Mouse (Mus musculus) neural tube, embryonic 14.5 days (tissue): ENCODE data around the gene Tkt. TPM values are rescaled to one million over a fixed set of nuclear protein-coding genes. Genes with fewer than 3 reads are reported as not detected.

Experiments used
- ATAC-seq: fragments of 200-750 bp; cut with Nextera tagmentation; 2 replicates; pipeline ENCODE4 v1.8.0; 2017; ENCODE audit warnings: low read depth, mild to moderate bottlenecking, moderate TSS enrichment, moderate library complexity
- H3K27ac ChIP-seq: fragments of 300-500 bp; sonication (generic); 2 replicates; pipeline ENCODE4 v1.5.1; 2014; ENCODE audit warnings: low read depth, mild to moderate bottlenecking, control low read depth, low read length, moderate library complexity, mixed read lengths
- H3K27me3 ChIP-seq: fragments of 300-500 bp; sonication (generic); 2 replicates; pipeline ENCODE4 v1.6.1; 2014; ENCODE audit warnings: low read length; ENCODE audit not compliant: control insufficient read depth, insufficient read depth
- H3K36me3 ChIP-seq: fragments of 300-500 bp; sonication (generic); 2 replicates; pipeline ENCODE4 v1.6.1; 2014; ENCODE audit warnings: low read length, mixed read lengths; ENCODE audit not compliant: control insufficient read depth, insufficient read depth
- H3K4me1 ChIP-seq: fragments of 300-500 bp; sonication (generic); 2 replicates; pipeline ENCODE4 v1.6.1; 2014; ENCODE audit warnings: low read length; ENCODE audit not compliant: control insufficient read depth, insufficient read depth
- H3K4me2 ChIP-seq: fragments of 300-500 bp; sonication (generic); 2 replicates; pipeline ENCODE4 v1.6.1; 2014; ENCODE audit warnings: mild to moderate bottlenecking, low read depth, low read length, control low read depth
- H3K4me3 ChIP-seq: fragments of 300-500 bp; sonication (generic); 2 replicates; pipeline ENCODE4 v1.5.1; 2014; ENCODE audit warnings: low read depth, low read length, control low read depth, mixed read lengths
- H3K9ac ChIP-seq: fragments of 300-500 bp; sonication (generic); replicated peaks from 2 replicates; pipeline ENCODE4 v1.6.1; 2014; ENCODE audit warnings: low read depth, mild to moderate bottlenecking, control low read depth, low read length, mixed read lengths
- H3K9me3 ChIP-seq: fragments of 300-500 bp; sonication (generic); 2 replicates; pipeline ENCODE4 v1.6.1; 2016; ENCODE audit warnings: low read length; ENCODE audit not compliant: control insufficient read depth
- WGBS: fragments of 180-500 bp; shearing (Covaris S2); extraction: QIAGEN DNeasy Blood & Tissue Kit; methylation state at CpG from one replicate; pipeline ENCODE4 v1.1.7; 2014; 5-methylcytosine and 5-hydroxymethylcytosine counted together
- polyA plus RNA-seq: library from polyadenylated mRNA; unstranded; fragments of >200 nt; fragmentation: Nextera tagmentation; extraction: Ambion mirVana; gene quantifications from 2 replicates; pipeline ENCODE4 v1.2.1, GENCODE M21; 2014

Tkt gene
- polyA plus RNA-seq, 1 experiment from 2014 or later, result 81.9 TPM

DNA sequence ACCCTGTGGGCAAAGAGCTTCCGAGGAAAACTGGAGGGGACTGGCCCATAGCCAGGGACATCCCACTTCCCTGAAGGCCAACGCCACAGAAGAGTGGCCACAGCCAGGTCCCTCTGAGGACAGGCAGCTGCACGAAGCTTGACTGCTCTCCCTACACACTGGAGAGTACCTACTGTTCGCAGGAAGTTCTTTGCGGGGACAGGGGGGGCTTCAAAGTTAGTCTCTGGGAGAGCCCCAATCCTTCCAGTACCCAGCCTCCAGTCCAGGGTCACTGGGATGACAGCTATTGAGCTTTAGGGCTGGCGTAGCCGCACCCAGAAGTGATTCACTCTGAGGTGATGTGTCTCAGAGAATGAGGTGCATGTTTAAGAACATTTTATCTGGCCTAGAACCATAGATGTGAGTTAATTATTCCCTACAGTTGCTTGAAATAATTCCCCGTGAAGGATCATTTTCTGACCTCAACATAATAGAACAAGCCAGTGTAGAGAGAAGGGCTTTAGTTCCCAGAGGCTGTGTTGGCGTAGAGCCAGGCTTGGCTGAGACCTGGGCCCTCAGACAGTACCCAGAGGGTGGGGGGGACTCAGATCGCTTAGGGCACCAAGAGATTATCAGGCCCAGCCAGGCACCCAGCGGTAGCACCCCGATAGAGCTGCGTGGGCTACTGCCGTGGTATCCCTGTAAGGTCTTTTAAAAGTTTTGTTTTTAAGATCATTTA, 13.5 kb downstream of the Tkt start:
- no peaks in the 10 kb centered on the region for H3K9me3 ChIP-seq
- H3K9ac ChIP-seq, result no peak overlapping the region
- H3K4me1 ChIP-seq, result 0 out of 2 replicates have a peak, but pooled peaks cover 5% of the 10 kb centered on the region
- H3K4me2 ChIP-seq, result no peak overlapping the region
- H3K4me3 ChIP-seq, result no peak overlapping the region
- WGBS, result 66% methylated on average over 14 of the region's 14 CpGs
- H3K36me3 ChIP-seq, result peaks cover 30% of the 10 kb centered on the region
- H3K27ac ChIP-seq, result no peak overlapping the region
- no peaks in the 10 kb centered on the region for H3K27me3 ChIP-seq
- ATAC-seq, result peak; percentile 76; the same call in 1 of the 2 replicates

DNA sequence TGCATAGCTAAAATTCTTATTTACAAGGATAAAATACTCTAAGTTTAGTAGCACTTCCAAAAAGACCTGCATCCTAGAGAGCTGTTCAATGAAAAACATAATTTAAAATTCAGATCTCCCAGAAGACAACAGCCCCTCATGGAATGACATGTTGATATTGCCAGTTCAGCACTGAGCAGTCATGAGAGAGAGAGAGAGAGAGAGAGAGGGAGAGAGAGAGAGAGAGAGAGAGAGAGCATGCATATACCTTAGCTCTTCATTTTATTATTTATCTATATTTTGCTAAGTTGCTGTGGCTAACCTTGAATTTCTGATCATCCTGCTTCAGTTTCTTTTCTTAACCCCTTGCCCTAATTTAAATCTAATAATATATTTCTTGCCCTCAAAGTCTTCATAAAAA, 14.2 kb downstream of the Tkt start:
- no peak overlapping the region for H3K9ac ChIP-seq
- H3K27ac ChIP-seq, result no peak overlapping the region
- H3K4me1 ChIP-seq, result 0 out of 2 replicates have a peak, but pooled peaks cover 5% of the 10 kb centered on the region
- ATAC-seq, result no peak
- no peaks in the 10 kb centered on the region for H3K9me3 ChIP-seq
- no peak overlapping the region for H3K4me2 ChIP-seq
- H3K4me3 ChIP-seq, result no peak overlapping the region
- H3K36me3 ChIP-seq, result peaks cover 38% of the 10 kb centered on the region
- H3K27me3 ChIP-seq, result no peaks in the 10 kb centered on the region

DNA sequence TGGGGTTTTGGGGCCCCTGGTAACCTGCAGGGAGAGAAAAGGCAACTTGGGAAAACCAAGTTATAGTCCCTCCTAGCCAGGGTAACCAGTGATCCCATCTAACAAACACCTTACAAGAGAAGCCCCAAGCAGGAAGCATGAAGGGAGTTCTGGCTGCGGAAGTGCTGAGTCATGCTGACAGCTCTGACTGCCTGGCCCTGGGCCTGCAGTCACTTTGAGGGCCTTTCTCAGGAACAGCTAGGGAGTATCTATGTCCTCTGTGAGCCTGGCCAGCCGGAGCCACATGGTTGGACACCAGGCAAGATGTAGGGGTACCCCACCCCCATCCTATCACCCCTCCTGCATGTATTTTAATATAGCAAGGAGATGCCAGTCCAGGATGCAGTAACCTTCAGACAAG, 16.3 kb downstream of the Tkt start:
- H3K9me3 ChIP-seq, result no peaks in the 10 kb centered on the region
- H3K4me2 ChIP-seq, result no peak overlapping the region
- peaks cover 42% of the 10 kb centered on the region for H3K36me3 ChIP-seq
- H3K4me1 ChIP-seq, result 0 out of 2 replicates have a peak, but pooled peaks cover 5% of the 10 kb centered on the region
- H3K27me3 ChIP-seq, result no peaks in the 10 kb centered on the region
- H3K27ac ChIP-seq, result no peak overlapping the region
- H3K9ac ChIP-seq, result no peak overlapping the region
- no peak for ATAC-seq
- 92% methylated on average over 2 of the region's 2 CpGs for whole genome bisulfite sequencing
- H3K4me3 ChIP-seq, result no peak overlapping the region

DNA sequence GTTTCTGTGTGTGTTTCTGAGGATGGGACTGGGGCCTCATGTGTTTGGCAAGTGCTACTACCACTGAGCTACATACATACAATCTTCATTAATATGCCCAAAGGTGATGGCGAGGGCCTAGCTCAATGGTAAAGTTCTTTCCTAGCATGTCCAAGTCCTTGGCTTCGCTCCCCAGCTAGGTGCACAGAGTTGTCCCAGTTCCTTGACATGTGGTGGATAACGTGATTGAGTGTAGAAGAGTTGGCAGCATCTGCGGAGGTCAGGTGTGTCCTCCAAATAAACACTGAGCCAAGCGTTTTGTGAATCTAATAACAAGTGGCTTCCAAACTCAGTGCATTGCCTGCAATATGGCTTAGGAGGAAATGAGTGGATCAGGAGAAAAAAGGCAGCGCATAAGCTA, 18.2 kb downstream of the Tkt start:
- 0 out of 2 replicates have a peak, but pooled peaks cover 2% of the 10 kb centered on the region for H3K4me1 ChIP-seq
- no peaks in the 10 kb centered on the region for H3K27me3 ChIP-seq
- H3K4me3 ChIP-seq, result no peak overlapping the region
- H3K36me3 ChIP-seq, result peaks cover 34% of the 10 kb centered on the region
- ATAC-seq, result no peak
- H3K9ac ChIP-seq, result no peak overlapping the region
- no peaks in the 10 kb centered on the region for H3K9me3 ChIP-seq
- WGBS, result 95% methylated on average over 6 of the region's 6 CpGs
- no peak overlapping the region for H3K27ac ChIP-seq
- H3K4me2 ChIP-seq, result no peak overlapping the region

DNA sequence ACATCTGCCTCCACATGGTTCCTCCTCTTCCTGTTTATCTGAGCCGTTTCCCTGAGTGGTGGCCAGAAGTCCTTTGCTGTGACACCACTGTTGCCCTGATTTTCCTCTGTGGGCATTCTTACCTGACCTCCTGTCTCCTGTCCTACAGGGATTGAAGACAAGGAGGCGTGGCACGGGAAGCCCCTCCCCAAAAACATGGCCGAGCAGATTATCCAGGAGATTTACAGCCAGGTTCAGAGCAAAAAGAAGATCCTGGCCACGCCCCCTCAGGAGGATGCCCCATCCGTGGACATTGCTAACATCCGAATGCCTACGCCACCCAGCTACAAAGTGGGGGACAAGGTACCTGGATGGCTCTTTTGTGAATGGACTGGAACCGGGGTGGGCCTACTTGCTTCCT, 19.9 kb downstream of the Tkt start:
- no peak for ATAC-seq
- WGBS, result 91% methylated on average over 9 of the region's 9 CpGs
- H3K27me3 ChIP-seq, result no peaks in the 10 kb centered on the region
- H3K36me3 ChIP-seq, result peaks cover 49% of the 10 kb centered on the region
- no peaks in the 10 kb centered on the region for H3K9me3 ChIP-seq
- H3K4me3 ChIP-seq, result no peak overlapping the region
- no peak overlapping the region for H3K9ac ChIP-seq
- H3K4me2 ChIP-seq, result no peak overlapping the region
- no peak overlapping the region for H3K27ac ChIP-seq
- H3K4me1 ChIP-seq, result no peaks in the 10 kb centered on the region

DNA sequence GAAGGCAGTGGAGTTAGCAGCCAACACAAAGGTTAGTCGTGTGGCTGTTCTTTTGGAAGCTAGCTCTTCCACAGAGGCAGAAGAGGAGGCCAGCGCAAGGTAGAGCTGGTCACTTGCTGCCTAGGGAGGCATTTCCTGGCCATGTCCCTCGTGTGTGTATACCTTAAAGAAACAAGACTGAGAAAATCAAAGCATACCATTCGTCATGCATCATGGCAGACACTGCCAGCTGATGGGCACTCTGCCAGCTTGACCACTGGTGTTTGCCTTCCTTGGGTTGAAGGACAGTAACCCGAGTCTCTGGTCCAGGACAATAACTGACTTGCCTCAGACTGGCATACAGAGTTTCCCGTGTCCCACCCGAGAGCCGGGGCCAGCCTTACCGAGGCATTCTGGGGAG, 22.1 kb downstream of the Tkt start:
- no peaks in the 10 kb centered on the region for H3K4me1 ChIP-seq
- WGBS, result 89% methylated on average over 9 of the region's 9 CpGs
- no peak overlapping the region for H3K27ac ChIP-seq
- no peak overlapping the region for H3K9ac ChIP-seq
- no peak for ATAC-seq
- no peaks in the 10 kb centered on the region for H3K9me3 ChIP-seq
- peaks cover 52% of the 10 kb centered on the region for H3K36me3 ChIP-seq
- no peak overlapping the region for H3K4me3 ChIP-seq
- no peak overlapping the region for H3K4me2 ChIP-seq
- H3K27me3 ChIP-seq, result no peaks in the 10 kb centered on the region

DNA sequence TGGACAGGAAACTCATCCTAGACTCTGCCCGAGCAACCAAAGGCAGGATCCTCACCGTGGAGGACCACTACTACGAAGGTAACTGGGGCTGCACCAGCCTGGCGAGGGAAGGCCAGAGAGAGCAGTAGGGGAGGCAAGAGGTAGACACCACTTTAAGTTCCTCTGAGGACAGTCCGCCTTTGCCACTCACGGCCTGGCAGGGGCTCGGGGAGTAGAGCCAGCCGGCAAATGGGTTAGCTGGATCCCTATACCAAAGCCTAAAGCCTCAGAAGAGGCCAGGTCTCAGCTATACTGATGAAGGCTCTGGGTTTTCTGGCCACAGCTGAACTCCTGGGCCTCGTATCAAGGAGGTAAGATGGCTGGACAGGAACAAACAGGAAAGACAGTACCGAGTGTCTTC, 24.1 kb downstream of the Tkt start:
- 94% methylated on average over 10 of the region's 10 CpGs for WGBS
- no peak for ATAC-seq
- Histone ChIP-seq H3K36me3 (peaks cover 43% of the 10 kb centered on the region), H3K9ac (no peak overlapping the region), H3K4me1 (no peaks in the 10 kb centered on the region), H3K9me3 (no peaks in the 10 kb centered on the region), H3K4me2 (no peak overlapping the region), H3K27me3 (no peaks in the 10 kb centered on the region), H3K4me3 (no peak overlapping the region), H3K27ac (no peak overlapping the region)

DNA sequence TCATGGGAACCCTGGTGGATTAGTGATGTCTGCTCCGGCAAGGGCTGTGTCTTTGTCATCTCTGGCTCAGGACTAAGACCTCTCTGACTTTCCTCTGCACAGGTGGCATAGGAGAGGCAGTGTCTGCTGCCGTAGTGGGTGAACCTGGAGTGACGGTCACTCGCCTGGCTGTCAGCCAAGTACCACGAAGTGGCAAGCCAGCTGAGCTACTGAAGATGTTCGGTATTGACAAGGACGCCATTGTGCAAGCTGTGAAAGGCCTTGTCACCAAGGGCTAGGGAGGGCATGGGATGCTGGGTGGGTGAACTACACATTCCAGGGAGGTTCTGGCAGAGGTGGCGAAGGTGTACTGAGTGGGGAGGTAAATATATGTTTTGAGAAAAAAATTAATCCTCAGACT, 25.1 kb downstream of the Tkt start:
- H3K27ac ChIP-seq, result no peak overlapping the region
- H3K9me3 ChIP-seq, result no peaks in the 10 kb centered on the region
- 65% methylated on average over 8 of the region's 8 CpGs for WGBS
- H3K4me3 ChIP-seq, result no peak overlapping the region
- no peak for ATAC-seq
- no peak overlapping the region for H3K4me2 ChIP-seq
- no peak overlapping the region for H3K9ac ChIP-seq
- no peaks in the 10 kb centered on the region for H3K27me3 ChIP-seq
- H3K4me1 ChIP-seq, result no peaks in the 10 kb centered on the region
- peaks cover 37% of the 10 kb centered on the region for H3K36me3 ChIP-seq

DNA sequence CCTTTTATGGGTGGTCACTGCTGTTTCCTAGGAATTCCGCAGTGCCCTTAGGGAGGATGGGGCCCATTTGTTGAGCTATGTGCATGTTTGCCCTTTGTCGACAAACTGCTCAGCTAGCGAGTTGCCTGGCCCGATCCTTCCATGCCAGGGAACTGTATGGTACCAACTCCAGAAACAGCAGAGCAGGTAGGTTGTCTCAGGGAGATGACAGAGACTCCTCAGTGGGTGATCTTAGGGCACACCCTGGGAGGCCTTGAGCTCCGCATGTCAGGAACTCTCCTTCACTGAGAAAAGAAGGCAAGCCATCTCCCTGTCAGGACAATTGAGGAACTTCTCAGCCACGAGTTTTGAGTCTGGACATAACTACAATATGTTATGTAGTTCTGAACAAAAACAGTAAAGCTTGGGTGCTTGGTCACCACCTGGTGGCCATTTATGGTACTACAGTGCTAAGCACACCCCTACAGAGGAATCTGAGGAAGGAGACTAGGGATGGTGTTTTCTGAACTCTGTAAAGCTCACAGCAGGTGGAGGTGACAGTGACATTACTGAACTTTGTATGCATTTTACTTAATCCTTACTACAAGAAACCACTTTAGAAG, 25.9 kb downstream of the Tkt start:
- Histone ChIP-seq H3K9me3 (no peaks in the 10 kb centered on the region), H3K36me3 (peaks cover 28% of the 10 kb centered on the region), H3K4me2 (no peak overlapping the region), H3K9ac (no peak overlapping the region), H3K4me3 (no peak overlapping the region), H3K27ac (no peak overlapping the region), H3K27me3 (no peaks in the 10 kb centered on the region), H3K4me1 (no peaks in the 10 kb centered on the region)
- ATAC-seq, result peak; percentile 63; the same call in 1 of the 2 replicates
- 72% methylated on average over 6 of the region's 6 CpGs for WGBS
